Mouse (Mus musculus) G1E (cell line): Measurements from ENCODE around the gene Dram1.

Experiments used
- CTCF ChIP-seq: IDR thresholded peaks from 2 replicates; pipeline ENCODE4 v1.5.1; 2012; ENCODE audit warnings: low read depth, low read length, inconsistent platforms, mixed read lengths
- GATA1 ChIP-seq: IDR thresholded peaks from 2 replicates; pipeline ENCODE4 v1.6.1; 2012; ENCODE audit warnings: borderline replicate concordance, low read length, inconsistent platforms, mixed read lengths
- GATA2 ChIP-seq: IDR thresholded peaks from 2 replicates; pipeline ENCODE4 v1.6.1; 2012; ENCODE audit warnings: low read depth, low read length, inconsistent platforms, borderline replicate concordance
- POLR2AphosphoS5 ChIP-seq: IDR thresholded peaks from 2 replicates; pipeline ENCODE4 v1.6.1; 2012; ENCODE audit warnings: low read depth, low read length, inconsistent platforms; ENCODE audit not compliant: insufficient replicate concordance

DNA sequence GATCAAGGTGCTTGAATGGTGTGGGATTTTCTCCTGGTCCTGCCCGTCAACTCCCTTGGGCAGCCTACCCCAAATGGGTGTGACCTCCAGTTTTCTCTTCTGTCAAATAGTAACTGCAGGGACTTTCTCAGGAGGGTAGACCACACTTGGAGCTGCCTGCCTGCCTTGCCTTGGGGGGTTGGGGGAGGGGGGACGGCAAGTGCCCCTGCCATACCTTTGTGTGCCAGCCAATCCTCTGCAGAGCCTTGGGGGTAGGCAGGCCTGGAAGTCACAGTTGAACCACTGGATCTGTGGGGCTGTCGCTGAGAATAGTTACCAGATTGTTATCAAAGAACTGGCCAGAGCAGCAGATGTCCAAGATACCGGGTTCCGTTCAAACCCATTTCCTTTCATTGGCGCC lies 7.4 kb upstream of the Dram1 start:
- TF ChIP-seq CTCF (no peak), GATA1 (no peak), POLR2AphosphoS5 (no peak), GATA2 (no peak)
